Mouse (Mus musculus) bone marrow macrophage, adult 2 months (primary cell): ENCODE data around the gene Syt14.

Source experiments
- CTCF ChIP-seq: IDR thresholded peaks from 2 replicates; pipeline ENCODE4 v1.5.1; 2012; ENCODE audit warnings: low read depth, mild to moderate bottlenecking, low read length, moderate library complexity
- POLR2A ChIP-seq: IDR thresholded peaks from 2 replicates; pipeline ENCODE4 v1.6.1; 2012; ENCODE audit warnings: mild to moderate bottlenecking, low read depth, low read length, borderline replicate concordance

GRCm38 (mm10) chr1:192869761-192870160 lies 165.8 kb downstream of the Syt14 start:
- TF ChIP-seq POLR2A: no peak
- TF ChIP-seq CTCF: no peak
